Mouse (Mus musculus): ENCODE measurements around the gene Dock1. TPM values are rescaled to one million over a fixed set of nuclear protein-coding genes. Genes with fewer than 3 reads are reported as not detected.
A peak's percentile ranks its signal among the peaks of the same experiment; 100 is the strongest.

Gene Dock1
- polyA plus RNA-seq, 1 experiment from 2014 or later = 14.0 TPM

GRCm38 (mm10) chr7:134753417-134753816 lies 83.0 kb downstream of the Dock1 start:
- H3K27me3 ChIP-seq (replicated peaks; ENCODE audit: insufficient read depth, low read length) = no peaks in the 10 kb centered on the region
- no peak overlapping the region for H3K9ac ChIP-seq (replicated peaks; ENCODE audit: low read depth)
- peaks cover 24% of the 10 kb centered on the region; the same call in 1 of the 2 replicates for H3K36me3 ChIP-seq (ENCODE audit: insufficient read depth, low read length)
- H3K4me3 ChIP-seq (ENCODE audit: low read depth, low read length) = no peak overlapping the region
- 52% methylated on average over 5 of the region's 5 CpGs for WGBS
- DNase-seq (ENCODE audit: low spot score) (no peak), ATAC-seq (no peak)
- no peaks in the 10 kb centered on the region for H3K4me1 ChIP-seq (ENCODE audit: insufficient read depth, low read depth, low read length)
- no peak overlapping the region for H3K27ac ChIP-seq (ENCODE audit: low read length)
- TF ChIP-seq CTCF (IDR thresholded peaks at IDR 0.05) (no peak), EP300 (IDR thresholded peaks at IDR 0.05) (no peak)
- H3K9me3 ChIP-seq (ENCODE audit: low read length) = no peaks in the 10 kb centered on the region
- H3K4me2 ChIP-seq (replicated peaks; ENCODE audit: low read depth, low read length) = no peak overlapping the region

- Histone ChIP-seq H3K36me3 (ENCODE audit: insufficient read depth, low read length) (peaks cover 30% of the 10 kb centered on the region), H3K4me2 (replicated peaks; ENCODE audit: low read depth, low read length) (no peak overlapping the region), H3K9ac (replicated peaks; ENCODE audit: low read depth) (no peak overlapping the region), H3K27me3 (replicated peaks; ENCODE audit: insufficient read depth, low read length) (no peaks in the 10 kb centered on the region), H3K4me3 (ENCODE audit: low read depth, low read length) (no peak overlapping the region), H3K4me1 (ENCODE audit: insufficient read depth, low read depth, low read length) (no peaks in the 10 kb centered on the region), H3K9me3 (ENCODE audit: low read length) (no peaks in the 10 kb centered on the region), H3K27ac (ENCODE audit: low read length) (no peak overlapping the region)
- DNase-seq (ENCODE audit: low spot score) = no peak
- WGBS = 72% methylated on average over 7 of the region's 7 CpGs
- no peak for ATAC-seq
- TF ChIP-seq CTCF (IDR thresholded peaks at IDR 0.05) (no peak), EP300 (IDR thresholded peaks at IDR 0.05) (no peak)
These were observed 87.2 kb downstream of the Dock1 start for GRCm38 (mm10) chr7:134757605-134758004.

- no peak overlapping the region for H3K4me3 ChIP-seq (ENCODE audit: low read depth, low read length)
- H3K4me1 ChIP-seq (ENCODE audit: insufficient read depth, low read depth, low read length) = no peaks in the 10 kb centered on the region
- no peak for DNase-seq (ENCODE audit: low spot score)
- no peaks in the 10 kb centered on the region for H3K9me3 ChIP-seq (ENCODE audit: low read length)
- peaks cover 37% of the 10 kb centered on the region for H3K36me3 ChIP-seq (ENCODE audit: insufficient read depth, low read length)
- WGBS = 88% methylated on average over 4 of the region's 4 CpGs
- H3K9ac ChIP-seq (replicated peaks; ENCODE audit: low read depth) = no peak overlapping the region
- H3K27me3 ChIP-seq (replicated peaks; ENCODE audit: insufficient read depth, low read length) = no peaks in the 10 kb centered on the region
- no peak overlapping the region for H3K27ac ChIP-seq (ENCODE audit: low read length)
- TF ChIP-seq CTCF (IDR thresholded peaks at IDR 0.05) (no peak), EP300 (IDR thresholded peaks at IDR 0.05) (no peak)
- ATAC-seq = no peak
- no peak overlapping the region for H3K4me2 ChIP-seq (replicated peaks; ENCODE audit: low read depth, low read length)
These were observed 91.3 kb downstream of the Dock1 start for GRCm38 (mm10) chr7:134761799-134762198.

- Histone ChIP-seq H3K4me1 (ENCODE audit: insufficient read depth, low read depth, low read length) (no peaks in the 10 kb centered on the region), H3K27me3 (replicated peaks; ENCODE audit: insufficient read depth, low read length) (no peaks in the 10 kb centered on the region), H3K4me3 (ENCODE audit: low read depth, low read length) (no peak overlapping the region), H3K9me3 (ENCODE audit: low read length) (no peaks in the 10 kb centered on the region), H3K9ac (replicated peaks; ENCODE audit: low read depth) (no peak overlapping the region), H3K36me3 (ENCODE audit: insufficient read depth, low read length) (peaks cover 44% of the 10 kb centered on the region), H3K4me2 (replicated peaks; ENCODE audit: low read depth, low read length) (no peak overlapping the region), H3K27ac (ENCODE audit: low read length) (no peak overlapping the region)
- ATAC-seq = no peak
- TF ChIP-seq CTCF (IDR thresholded peaks at IDR 0.05) (no peak), EP300 (IDR thresholded peaks at IDR 0.05) (no peak)
- WGBS = 71% methylated on average over 13 of the region's 13 CpGs
- DNase-seq (ENCODE audit: low spot score) = no peak
These were observed 94.7 kb downstream of the Dock1 start for GRCm38 (mm10) chr7:134765130-134765529.

- 96% methylated on average over 9 of the region's 9 CpGs for WGBS
- DNase-seq (ENCODE audit: low spot score) (no peak), ATAC-seq (no peak)
- no peaks in the 10 kb centered on the region for H3K27me3 ChIP-seq (replicated peaks; ENCODE audit: insufficient read depth, low read length)
- H3K4me3 ChIP-seq (ENCODE audit: low read depth, low read length) = no peak overlapping the region
- TF ChIP-seq EP300 (IDR thresholded peaks at IDR 0.05) (no peak), CTCF (IDR thresholded peaks at IDR 0.05) (no peak)
- no peak overlapping the region for H3K9ac ChIP-seq (replicated peaks; ENCODE audit: low read depth)
- H3K4me2 ChIP-seq (replicated peaks; ENCODE audit: low read depth, low read length) = no peak overlapping the region
- no peaks in the 10 kb centered on the region for H3K9me3 ChIP-seq (ENCODE audit: low read length)
- no peaks in the 10 kb centered on the region for H3K4me1 ChIP-seq (ENCODE audit: insufficient read depth, low read depth, low read length)
- H3K27ac ChIP-seq (ENCODE audit: low read length) = no peak overlapping the region
- H3K36me3 ChIP-seq (ENCODE audit: insufficient read depth, low read length) = peaks cover 21% of the 10 kb centered on the region; the same call in 1 of the 2 replicates
These were observed 100.9 kb downstream of the Dock1 start for GRCm38 (mm10) chr7:134771314-134771713.

GRCm38 (mm10) chr7:134772363-134772762 lies 101.9 kb downstream of the Dock1 start:
- no peak overlapping the region for H3K9ac ChIP-seq (replicated peaks; ENCODE audit: low read depth)
- DNase-seq (ENCODE audit: low spot score) (peak; percentile 15), ATAC-seq (peak; percentile 42)
- no peak overlapping the region for H3K4me3 ChIP-seq (ENCODE audit: low read depth, low read length)
- no peak for TF ChIP-seq EP300 (IDR thresholded peaks at IDR 0.05)
- TF ChIP-seq CTCF (IDR thresholded peaks at IDR 0.05) = no peak
- H3K27me3 ChIP-seq (replicated peaks; ENCODE audit: insufficient read depth, low read length) = no peaks in the 10 kb centered on the region
- no peak overlapping the region for H3K27ac ChIP-seq (ENCODE audit: low read length)
- H3K36me3 ChIP-seq (ENCODE audit: insufficient read depth, low read length) = peaks cover 21% of the 10 kb centered on the region; the same call in 1 of the 2 replicates
- WGBS = 60% methylated on average over 7 of the region's 7 CpGs
- H3K4me1 ChIP-seq (ENCODE audit: insufficient read depth, low read depth, low read length) = no peaks in the 10 kb centered on the region
- H3K4me2 ChIP-seq (replicated peaks; ENCODE audit: low read depth, low read length) = no peak overlapping the region
- H3K9me3 ChIP-seq (ENCODE audit: low read length) = no peaks in the 10 kb centered on the region

Measured in lung, postnatal 0 days (tissue).